Mouse (Mus musculus) testis, adult 2 months (tissue): ENCODE measurements around the gene Cldn12. TPM values are rescaled to one million over a fixed set of nuclear protein-coding genes. Genes with fewer than 3 reads are reported as not detected.
A peak's percentile ranks its signal among the peaks of the same experiment; 100 is the strongest.

Experiments used
- H3K27ac ChIP-seq: fragments of 200-500 bp; 2 replicates; pipeline ENCODE4 v1.5.1; 2012; ENCODE audit warnings: low read depth, low read length; ENCODE audit not compliant: control insufficient read depth, insufficient read depth
- H3K27me3 ChIP-seq: fragments of 200-500 bp; 2 replicates; pipeline ENCODE4 v1.6.1; 2012; ENCODE audit warnings: mild to moderate bottlenecking, low read length, moderate library complexity; ENCODE audit not compliant: control insufficient read depth, insufficient read depth
- H3K36me3 ChIP-seq: fragments of 200-500 bp; 2 replicates; pipeline ENCODE4 v1.6.1; 2012; ENCODE audit warnings: mild to moderate bottlenecking, low read length; ENCODE audit not compliant: control insufficient read depth, insufficient read depth
- H3K4me1 ChIP-seq: fragments of 200-500 bp; 2 replicates; pipeline ENCODE4 v1.6.1; 2012; ENCODE audit warnings: low read length; ENCODE audit not compliant: control insufficient read depth, insufficient read depth
- H3K4me3 ChIP-seq: fragments of 200-500 bp; 2 replicates; pipeline ENCODE4 v1.5.1; 2012; ENCODE audit warnings: low read depth, mild to moderate bottlenecking, low read length, moderate library complexity, mixed read lengths; ENCODE audit not compliant: control insufficient read depth
- CTCF ChIP-seq: fragments of 200-500 bp; IDR thresholded peaks from 2 replicates; pipeline ENCODE4 v1.5.1; 2012; ENCODE audit warnings: low read depth, mild to moderate bottlenecking, inconsistent platforms, low read length, moderate library complexity; ENCODE audit not compliant: control insufficient read depth, insufficient read depth, insufficient replicate concordance
- POLR2A ChIP-seq: fragments of 200-500 bp; IDR thresholded peaks from 2 replicates; pipeline ENCODE4 v1.6.1; 2012; ENCODE audit warnings: low read depth, mild to moderate bottlenecking, inconsistent platforms, low read length, moderate library complexity; ENCODE audit not compliant: control insufficient read depth
- polyA plus RNA-seq: library from polyadenylated mRNA; depleted of rRNA; stranded (reverse); fragments of >200 nt; gene quantifications from 2 replicates; pipeline ENCODE4 v1.2.3, GENCODE M21; 2012

Gene Cldn12
- polyA plus RNA-seq, 1 experiment, result 7.7 TPM

GRCm38 (mm10) chr5:5539771-5540170, 25.0 kb upstream of the Cldn12 start:
- Histone ChIP-seq H3K27ac (no peak overlapping the region), H3K27me3 (no peaks in the 10 kb centered on the region), H3K4me1 (no peaks in the 10 kb centered on the region), H3K4me3 (no peak overlapping the region), H3K36me3 (peaks cover 1% of the 10 kb centered on the region)
- TF ChIP-seq POLR2A, result no peak
- TF ChIP-seq CTCF, result no peak

- Histone ChIP-seq H3K4me3 (peak overlapping the region; percentile 48; the same call in 1 of the 2 replicates), H3K27ac (no peak overlapping the region)
These were observed 21.4 kb upstream of the Cldn12 start for GRCm38 (mm10) chr5:5536131-5536530.

GRCm38 (mm10) chr5:5533656-5534420, 19.1 kb upstream of the Cldn12 start:
- no peaks in the 10 kb centered on the region for H3K27me3 ChIP-seq
- no peak for TF ChIP-seq CTCF
- TF ChIP-seq POLR2A, result no peak
- no peak overlapping the region for H3K27ac ChIP-seq

More at GRCm38 (mm10) chr5:5536131-5536530, 21.4 kb upstream of the Cldn12 start:
- Histone ChIP-seq H3K4me1 (no peaks in the 10 kb centered on the region), H3K27me3 (no peaks in the 10 kb centered on the region), H3K36me3 (0 out of 2 replicates have a peak, but pooled peaks cover 1% of the 10 kb centered on the region)
- TF ChIP-seq POLR2A (no peak), CTCF (no peak)

GRCm38 (mm10) chr5:5515411-5515810, 653 bp upstream of the Cldn12 start:
- TF ChIP-seq POLR2A (no peak), CTCF (no peak)
- Histone ChIP-seq H3K4me1 (peaks cover 6% of the 10 kb centered on the region), H3K27me3 (no peaks in the 10 kb centered on the region), H3K36me3 (no peaks in the 10 kb centered on the region), H3K4me3 (no peak overlapping the region), H3K27ac (no peak overlapping the region)

More at GRCm38 (mm10) chr5:5533656-5534420, 19.1 kb upstream of the Cldn12 start:
- no peaks in the 10 kb centered on the region for H3K36me3 ChIP-seq
- H3K4me1 ChIP-seq, result no peaks in the 10 kb centered on the region
- H3K4me3 ChIP-seq, result no peak overlapping the region

DNA sequence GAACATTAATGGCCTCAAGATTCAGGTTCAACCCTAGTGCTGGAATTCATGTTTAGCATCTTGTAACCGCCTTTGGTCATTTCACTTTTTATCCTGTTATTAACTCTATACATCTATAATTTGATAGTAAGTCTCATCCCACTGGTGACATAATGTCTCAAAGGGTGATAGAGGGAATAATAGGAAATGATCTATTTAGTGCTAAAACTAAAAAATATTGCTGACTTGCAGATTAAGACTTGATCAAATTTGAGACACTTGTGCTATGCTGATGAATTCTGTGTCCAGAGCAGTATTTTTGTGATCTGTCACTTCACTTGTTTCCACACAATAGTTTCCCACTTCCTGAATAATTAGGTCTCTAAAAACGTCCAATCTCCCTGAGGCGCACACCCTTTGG, 3.4 kb downstream of the Cldn12 start:
- Histone ChIP-seq H3K27ac (no peak overlapping the region), H3K36me3 (peaks cover 2% of the 10 kb centered on the region; the same call in 1 of the 2 replicates), H3K4me1 (peaks cover 6% of the 10 kb centered on the region), H3K4me3 (no peak overlapping the region), H3K27me3 (no peaks in the 10 kb centered on the region)
- TF ChIP-seq CTCF, result no peak
- no peak for TF ChIP-seq POLR2A

- Histone ChIP-seq H3K4me3 (no peak overlapping the region), H3K36me3 (peaks cover 2% of the 10 kb centered on the region; the same call in 1 of the 2 replicates), H3K27ac (no peak overlapping the region), H3K27me3 (no peaks in the 10 kb centered on the region), H3K4me1 (peaks cover 6% of the 10 kb centered on the region)
- TF ChIP-seq POLR2A (no peak), CTCF (no peak)
These were observed 3.8 kb downstream of the Cldn12 start for GRCm38 (mm10) chr5:5510989-5511388.

GRCm38 (mm10) chr5:5510304-5510887, 4.4 kb downstream of the Cldn12 start:
- Histone ChIP-seq H3K27ac (no peak overlapping the region), H3K4me3 (no peak overlapping the region), H3K27me3 (no peaks in the 10 kb centered on the region), H3K4me1 (peaks cover 3% of the 10 kb centered on the region), H3K36me3 (peaks cover 2% of the 10 kb centered on the region; the same call in 1 of the 2 replicates)
- TF ChIP-seq CTCF, result no peak
- TF ChIP-seq POLR2A, result no peak
